Mouse (Mus musculus) megakaryocyte, adult 5-6 weeks (primary cell): ENCODE results near the gene Gm5129. TPM values are rescaled to one million over a fixed set of nuclear protein-coding genes. Genes with fewer than 3 reads are reported as not detected.
"Not testable (repeated sequence)": the region's sequence is repeated elsewhere in the genome, so short reads cannot be mapped to it uniquely, and the experiment has no call there.

ENCODE experiments used
- ATAC-seq: 2 replicates; pipeline ENCODE4 v1.8.0; 2016; ENCODE audit warnings: mild to moderate bottlenecking, inconsistent platforms; ENCODE audit not compliant: poor library complexity, severe bottlenecking
- total RNA-seq, 2 experiments: library from RNA; stranded (forward) in 1 of 2; stranded (reverse) in 1 of 2; fragments of 153-499, 151-499 nt in 1 of 2; fragments of 221-1000, 200-1000 nt in 1 of 2; gene quantifications; 2 replicates each; pipeline versions ENCODE4 v1.2.3 to v1.2.4; 2015 to 2017

Gene Gm5129
- total RNA-seq (2015): 6.0 and 6.2 TPM in 2 replicates
- 4.4 TPM in 1 of 2 replicates, not detected in the other for total RNA-seq (2017)

- peak; percentile 87 for ATAC-seq
Observed at GRCm38 (mm10) chr5:29735557-29736061, at the start of gene Gm5129, which contains the start of gene Dnajb6. Gene Gm5129 (minus strand): TSS chr5:29735936. Gene Dnajb6 (plus strand): TSS chr5:29735688.

- peak; percentile 61 for ATAC-seq
Observed at GRCm38 (mm10) chr5:29784906-29785305, 49.2 kb upstream of the Gm5129 start.

GRCm38 (mm10) chr5:29782261-29782660, 46.5 kb upstream of the Gm5129 start:
- ATAC-seq: no peak

GRCm38 (mm10) chr5:29779733-29780132, 44.0 kb upstream of the Gm5129 start:
- not testable (repeated sequence) for ATAC-seq

GRCm38 (mm10) chr5:29778029-29778428, 42.3 kb upstream of the Gm5129 start:
- ATAC-seq: no peak

- no peak for ATAC-seq
Observed at GRCm38 (mm10) chr5:29775437-29775836, 39.7 kb upstream of the Gm5129 start.

GRCm38 (mm10) chr5:29773460-29774150, 37.9 kb upstream of the Gm5129 start:
- no peak for ATAC-seq

- peak; percentile 38; the same call in 1 of the 2 replicates for ATAC-seq
Observed at GRCm38 (mm10) chr5:29772651-29773330, 37.1 kb upstream of the Gm5129 start.

- peak; percentile 87 for ATAC-seq
Observed at GRCm38 (mm10) chr5:29772038-29772437, 36.3 kb upstream of the Gm5129 start.

GRCm38 (mm10) chr5:29770935-29771334, 35.2 kb upstream of the Gm5129 start:
- ATAC-seq: no peak

- ATAC-seq: no peak
Observed at GRCm38 (mm10) chr5:29759318-29759717, 23.6 kb upstream of the Gm5129 start.

- ATAC-seq: no peak
Observed at GRCm38 (mm10) chr5:29752894-29753293, 17.2 kb upstream of the Gm5129 start.

GRCm38 (mm10) chr5:29751306-29751705, 15.6 kb upstream of the Gm5129 start:
- no peak for ATAC-seq

GRCm38 (mm10) chr5:29747661-29748060, 11.9 kb upstream of the Gm5129 start:
- peak; percentile 91 for ATAC-seq

- ATAC-seq: no peak
Observed at GRCm38 (mm10) chr5:29741093-29741492, 5.4 kb upstream of the Gm5129 start.

- ATAC-seq: no peak
Observed at GRCm38 (mm10) chr5:29740651-29741050, 4.9 kb upstream of the Gm5129 start.

- no peak for ATAC-seq
Observed at GRCm38 (mm10) chr5:29738076-29738475, 2.3 kb upstream of the Gm5129 start.

- ATAC-seq: no peak
Observed at GRCm38 (mm10) chr5:29737471-29737870, 1.7 kb upstream of the Gm5129 start.

- ATAC-seq: peak; percentile 4; the same call in 1 of the 2 replicates
Observed at GRCm38 (mm10) chr5:29736942-29737341, 1.2 kb upstream of the Gm5129 start.

GRCm38 (mm10) chr5:29736073-29736900, 551 bp upstream of the Gm5129 start:
- ATAC-seq: peak; percentile 48
